Mouse (Mus musculus) testis, adult 2 months (tissue): ENCODE results near the gene Sox6.

Source experiments
- CTCF ChIP-seq: fragments of 200-500 bp; IDR thresholded peaks from 2 replicates; pipeline ENCODE4 v1.5.1; 2012; ENCODE audit warnings: low read depth, mild to moderate bottlenecking, inconsistent platforms, low read length, moderate library complexity; ENCODE audit not compliant: control insufficient read depth, insufficient read depth, insufficient replicate concordance
- POLR2A ChIP-seq: fragments of 200-500 bp; IDR thresholded peaks from 2 replicates; pipeline ENCODE4 v1.6.1; 2012; ENCODE audit warnings: low read depth, mild to moderate bottlenecking, inconsistent platforms, low read length, moderate library complexity; ENCODE audit not compliant: control insufficient read depth

DNA sequence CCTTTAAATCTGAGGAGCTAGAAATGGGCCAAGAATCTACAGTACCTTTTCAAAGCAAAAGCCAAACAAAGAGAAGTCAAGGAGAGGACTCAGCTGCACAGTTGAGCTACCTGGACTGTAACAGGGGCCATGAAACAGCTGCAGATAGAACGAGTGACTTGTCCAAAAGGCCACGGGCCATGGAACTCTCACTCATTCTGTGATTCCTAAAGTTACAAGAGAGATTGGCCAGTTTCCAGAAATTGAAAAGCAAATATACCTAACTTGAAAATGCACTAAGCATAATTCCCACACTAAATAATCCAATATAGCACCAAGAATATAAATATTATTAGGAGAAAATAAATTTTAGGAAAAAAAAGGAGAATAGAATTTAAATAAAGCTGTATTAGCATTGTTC is 274.7 kb downstream of the Sox6 start:
- TF ChIP-seq POLR2A: no peak
- no peak for TF ChIP-seq CTCF
